Mouse (Mus musculus) limb, embryonic 13.5 days (tissue): ENCODE data around the gene Trpm8. TPM values are rescaled to one million over a fixed set of nuclear protein-coding genes. Genes with fewer than 3 reads are reported as not detected.

ENCODE experiments used
- ATAC-seq: fragments of 200-750 bp; cut with Nextera tagmentation; 2 replicates; pipeline ENCODE4 v1.8.0; 2017; ENCODE audit warnings: low read depth, moderate number of reproducible peaks, moderate TSS enrichment; ENCODE audit not compliant: low FRiP score
- H3K27ac ChIP-seq: fragments of 300-500 bp; sonication (generic); 2 replicates; pipeline ENCODE4 v1.5.1; 2015; ENCODE audit warnings: inconsistent platforms, mild to moderate bottlenecking, moderate library complexity
- H3K27me3 ChIP-seq: fragments of 300-500 bp; sonication (generic); 2 replicates; pipeline ENCODE4 v1.6.1; 2015; ENCODE audit warnings: mild to moderate bottlenecking, inconsistent platforms
- H3K36me3 ChIP-seq: fragments of 300-500 bp; sonication (generic); 2 replicates; pipeline ENCODE4 v1.6.1; 2015; ENCODE audit warnings: inconsistent platforms, mild to moderate bottlenecking, moderate library complexity
- H3K4me1 ChIP-seq: fragments of 300-500 bp; sonication (generic); 2 replicates; pipeline ENCODE4 v1.6.1; 2015; ENCODE audit warnings: inconsistent platforms
- H3K4me2 ChIP-seq: fragments of 300-500 bp; sonication (generic); replicated peaks from 2 replicates; pipeline ENCODE4 v1.6.1; 2015; ENCODE audit warnings: inconsistent platforms, mild to moderate bottlenecking, moderate library complexity
- H3K4me3 ChIP-seq: fragments of 300-500 bp; sonication (generic); 2 replicates; pipeline ENCODE4 v1.5.1; 2015; ENCODE audit warnings: moderate library complexity, mild to moderate bottlenecking, inconsistent platforms
- H3K9ac ChIP-seq: fragments of 300-500 bp; sonication (generic); 2 replicates; pipeline ENCODE4 v1.6.1; 2015; ENCODE audit warnings: mild to moderate bottlenecking, inconsistent platforms
- H3K9me3 ChIP-seq: fragments of 300-500 bp; sonication (generic); 2 replicates; pipeline ENCODE4 v1.6.1; 2016; ENCODE audit warnings: inconsistent platforms
- WGBS: fragments of 180-500 bp; shearing (Covaris S2); methylation state at CpG from one replicate; pipeline ENCODE4 v1.1.7; 2015; 5-methylcytosine and 5-hydroxymethylcytosine counted together
- polyA plus RNA-seq: library from polyadenylated mRNA; unstranded; fragments of >200 nt; fragmentation: Nextera tagmentation; extraction: Ambion mirVana; gene quantifications from 2 replicates; pipeline ENCODE4 v1.2.1, GENCODE M21; 2015

The Trpm8 gene
- polyA plus RNA-seq, 1 experiment from 2014 or later: not detected

DNA sequence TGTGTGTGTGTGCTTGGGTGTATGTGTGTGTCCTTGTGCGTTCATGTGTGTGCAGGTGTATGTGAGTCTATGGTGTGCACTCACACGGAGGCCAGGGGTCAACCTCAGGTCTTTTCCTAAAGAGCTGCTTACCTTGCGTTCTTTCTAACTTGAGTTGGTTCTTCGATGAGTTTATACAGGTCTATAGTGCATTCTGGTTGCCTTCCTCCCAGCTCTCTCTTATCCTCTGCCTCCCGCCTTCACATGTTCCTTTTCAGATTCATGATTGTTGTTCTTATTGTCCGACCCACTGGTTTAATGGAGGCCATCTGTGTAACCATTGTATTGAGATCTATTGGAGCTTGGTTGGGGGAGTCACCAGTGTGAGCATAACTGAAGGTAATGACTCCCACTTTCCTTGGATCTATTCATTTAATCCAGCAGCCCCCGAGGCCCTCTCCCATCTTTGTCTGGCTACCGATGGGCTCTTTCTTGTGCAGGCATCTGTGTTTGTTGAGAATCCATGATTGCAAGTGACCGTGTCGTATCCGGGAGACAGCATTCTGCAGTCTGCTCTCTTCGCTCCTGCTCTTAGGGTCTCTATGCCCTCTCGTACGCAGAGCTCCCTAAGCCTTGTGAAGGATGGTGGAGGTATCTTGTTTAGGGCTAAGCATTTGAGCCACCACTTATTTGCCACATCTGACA is 24.7 kb downstream of the Trpm8 start:
- no peaks in the 10 kb centered on the region for H3K27me3 ChIP-seq
- H3K36me3 ChIP-seq: no peaks in the 10 kb centered on the region
- no peak overlapping the region for H3K4me2 ChIP-seq
- ATAC-seq: no peak
- H3K9ac ChIP-seq: no peak overlapping the region
- no peak overlapping the region for H3K27ac ChIP-seq
- 67% methylated on average over 14 of the region's 14 CpGs for WGBS
- no peak overlapping the region for H3K4me3 ChIP-seq
- no peaks in the 10 kb centered on the region for H3K4me1 ChIP-seq
- H3K9me3 ChIP-seq: peaks cover 86% of the 10 kb centered on the region

DNA sequence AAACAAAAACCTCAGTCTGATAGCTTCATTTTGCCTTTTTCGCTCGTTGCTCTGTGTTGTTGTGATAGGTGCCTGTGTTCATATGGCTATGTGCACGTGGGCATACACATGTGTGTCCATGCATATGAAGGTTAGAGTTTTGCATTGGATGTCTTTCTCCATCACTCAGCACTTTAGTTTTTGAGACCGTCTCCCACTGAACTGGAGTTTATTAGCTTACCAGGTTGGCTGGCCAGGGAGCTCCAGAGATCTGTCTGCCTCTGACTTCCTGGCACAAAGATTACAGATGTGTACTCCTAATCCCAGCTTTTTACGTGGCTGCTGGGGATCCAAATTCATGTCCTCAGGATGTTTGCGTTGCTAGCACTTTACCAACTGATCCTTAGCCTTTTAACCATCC is 26.3 kb downstream of the Trpm8 start:
- H3K4me1 ChIP-seq: no peaks in the 10 kb centered on the region
- 63% methylated on average over 6 of the region's 6 CpGs for WGBS
- H3K27me3 ChIP-seq: no peaks in the 10 kb centered on the region
- no peak for ATAC-seq
- H3K4me3 ChIP-seq: no peak overlapping the region
- no peak overlapping the region for H3K9ac ChIP-seq
- H3K36me3 ChIP-seq: no peaks in the 10 kb centered on the region
- no peak overlapping the region for H3K27ac ChIP-seq
- no peak overlapping the region for H3K4me2 ChIP-seq
- H3K9me3 ChIP-seq: peaks cover 88% of the 10 kb centered on the region

DNA sequence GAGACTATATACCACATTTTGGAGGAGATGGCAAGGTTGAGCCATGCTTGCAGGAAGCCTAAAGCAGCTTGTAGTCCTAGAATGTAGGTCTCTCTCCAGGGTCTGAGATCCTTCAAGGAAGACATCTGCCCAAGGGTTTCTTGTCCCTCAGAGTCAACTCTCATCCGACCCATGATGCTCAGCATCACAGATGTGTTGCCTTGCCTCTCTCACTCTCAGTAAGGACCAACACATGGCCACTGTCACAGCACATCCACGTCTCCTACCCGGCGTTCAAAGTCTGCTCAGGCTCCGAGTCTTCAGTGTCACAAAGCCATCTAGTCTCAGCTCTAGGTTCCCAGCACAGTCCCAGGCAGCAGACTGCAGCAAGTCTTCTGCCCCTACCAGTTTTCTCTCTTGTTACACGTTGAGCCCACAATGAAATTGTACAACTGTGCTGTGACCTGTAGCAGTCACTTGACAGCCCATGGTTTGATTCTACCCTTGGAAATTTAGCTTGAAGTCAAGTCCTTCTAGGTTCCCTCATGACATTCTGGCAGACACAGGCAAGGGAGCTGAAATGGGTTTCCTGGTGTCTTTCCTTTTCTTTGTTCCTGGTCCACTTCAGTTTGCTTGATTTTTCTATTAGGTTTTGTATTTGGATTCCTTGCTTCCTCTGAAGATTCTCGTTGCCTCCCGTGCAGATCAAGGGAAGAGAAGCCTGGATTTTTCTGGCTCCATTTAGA is 27.0 kb downstream of the Trpm8 start:
- no peak overlapping the region for H3K9ac ChIP-seq
- H3K27ac ChIP-seq: no peak overlapping the region
- 60% methylated on average over 8 of the region's 8 CpGs for WGBS

DNA sequence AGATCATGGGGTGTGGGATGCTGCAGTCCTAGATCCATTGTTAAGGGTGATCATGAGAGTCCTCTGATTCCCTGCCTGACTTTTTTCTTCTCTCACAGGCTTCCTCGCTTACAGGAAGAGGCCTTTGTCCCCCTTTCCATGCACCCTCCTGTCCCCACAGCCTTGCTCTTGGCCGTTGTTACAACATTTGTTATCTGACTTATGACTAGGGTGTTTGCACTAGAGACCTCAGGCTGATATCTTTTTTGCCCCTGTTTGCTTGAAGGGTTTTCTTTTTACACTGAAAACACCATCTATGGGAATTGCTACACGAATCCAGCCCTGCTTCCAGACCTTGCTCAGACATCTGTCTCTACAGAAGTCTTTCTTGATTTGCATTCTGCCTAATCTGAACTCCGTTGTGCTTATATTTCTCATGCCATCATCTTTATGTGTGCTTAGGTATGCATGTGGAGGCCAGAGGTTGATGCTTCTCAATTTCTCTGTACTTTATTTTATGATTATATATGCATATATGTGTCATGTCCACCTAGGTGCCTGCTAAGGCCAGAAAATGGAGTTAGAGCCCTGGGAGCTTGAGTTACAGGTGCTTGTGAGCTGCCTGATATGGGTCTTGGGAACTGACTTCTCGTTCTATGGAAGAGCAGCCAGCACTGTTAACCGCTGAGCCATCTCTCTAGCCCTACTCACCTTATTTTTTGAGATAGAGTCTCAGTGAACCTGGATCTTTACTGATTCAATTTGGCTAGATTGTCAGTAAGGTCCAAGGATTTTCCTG is 27.7 kb downstream of the Trpm8 start:
- WGBS: 47% methylated on average over 6 of the region's 6 CpGs
- no peak for ATAC-seq
- H3K36me3 ChIP-seq: no peaks in the 10 kb centered on the region
- no peaks in the 10 kb centered on the region for H3K27me3 ChIP-seq
- peaks cover 87% of the 10 kb centered on the region for H3K9me3 ChIP-seq
- H3K9ac ChIP-seq: no peak overlapping the region
- H3K27ac ChIP-seq: no peak overlapping the region
- no peak overlapping the region for H3K4me2 ChIP-seq
- no peak overlapping the region for H3K4me3 ChIP-seq
- H3K4me1 ChIP-seq: no peaks in the 10 kb centered on the region

More for the DNA sequence above, 27.0 kb downstream of the Trpm8 start:
- no peaks in the 10 kb centered on the region for H3K4me1 ChIP-seq
- H3K4me2 ChIP-seq: no peak overlapping the region
- no peaks in the 10 kb centered on the region for H3K36me3 ChIP-seq
- H3K27me3 ChIP-seq: no peaks in the 10 kb centered on the region
- H3K4me3 ChIP-seq: no peak overlapping the region
- no peak for ATAC-seq
- H3K9me3 ChIP-seq: peaks cover 88% of the 10 kb centered on the region

DNA sequence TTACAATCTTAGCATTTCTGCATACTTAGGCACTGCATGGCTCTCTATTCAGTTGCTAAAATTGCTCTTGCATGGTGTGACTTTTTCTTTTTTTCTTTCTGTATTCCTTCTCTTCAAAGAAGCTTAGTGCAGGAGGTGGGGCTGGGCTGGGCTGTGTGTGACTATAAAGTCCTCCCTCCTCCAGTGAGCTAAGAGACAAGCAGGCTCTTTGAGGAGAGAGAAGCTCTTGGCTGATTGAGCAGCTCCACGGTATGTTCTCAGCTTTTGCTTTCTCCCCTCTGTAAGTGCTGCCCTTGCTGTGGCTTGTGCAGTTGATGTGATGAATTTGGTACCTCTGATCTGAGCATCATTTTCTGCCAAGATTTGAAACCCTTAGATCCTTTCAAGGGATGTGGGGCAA is 29.1 kb downstream of the Trpm8 start:
- H3K36me3 ChIP-seq: no peaks in the 10 kb centered on the region
- no peak overlapping the region for H3K4me2 ChIP-seq
- H3K27me3 ChIP-seq: no peaks in the 10 kb centered on the region
- H3K4me1 ChIP-seq: no peaks in the 10 kb centered on the region
- WGBS: 58% methylated on average over 1 of the region's 1 CpGs
- peaks cover 78% of the 10 kb centered on the region for H3K9me3 ChIP-seq
- ATAC-seq: no peak
- no peak overlapping the region for H3K4me3 ChIP-seq
- no peak overlapping the region for H3K27ac ChIP-seq
- H3K9ac ChIP-seq: no peak overlapping the region

DNA sequence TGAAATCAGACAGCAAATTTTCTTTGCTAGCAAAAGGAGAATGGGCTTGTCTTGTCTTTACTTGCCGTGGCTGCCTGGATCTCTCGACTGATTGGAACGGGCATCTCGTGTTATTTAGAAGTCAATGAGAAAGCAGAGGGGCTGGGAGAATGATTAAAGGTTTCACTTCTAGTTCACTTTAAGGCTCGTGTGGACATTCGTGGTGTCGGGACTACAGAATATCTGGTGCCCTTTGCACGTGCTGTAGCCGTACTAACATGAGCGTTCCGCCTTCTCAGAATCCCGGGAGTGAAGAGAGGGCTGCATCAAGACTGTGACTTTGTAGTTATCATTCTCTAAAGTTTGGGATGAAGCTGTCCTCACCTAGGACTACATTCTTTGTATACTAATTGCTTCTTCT is 29.7 kb downstream of the Trpm8 start:
- WGBS: 66% methylated on average over 12 of the region's 12 CpGs
- no peak overlapping the region for H3K27ac ChIP-seq
- H3K9ac ChIP-seq: no peak overlapping the region
- no peak for ATAC-seq
- no peak overlapping the region for H3K4me2 ChIP-seq
- peaks cover 72% of the 10 kb centered on the region for H3K9me3 ChIP-seq
- H3K4me3 ChIP-seq: no peak overlapping the region
- H3K27me3 ChIP-seq: no peaks in the 10 kb centered on the region
- no peaks in the 10 kb centered on the region for H3K36me3 ChIP-seq
- no peaks in the 10 kb centered on the region for H3K4me1 ChIP-seq

DNA sequence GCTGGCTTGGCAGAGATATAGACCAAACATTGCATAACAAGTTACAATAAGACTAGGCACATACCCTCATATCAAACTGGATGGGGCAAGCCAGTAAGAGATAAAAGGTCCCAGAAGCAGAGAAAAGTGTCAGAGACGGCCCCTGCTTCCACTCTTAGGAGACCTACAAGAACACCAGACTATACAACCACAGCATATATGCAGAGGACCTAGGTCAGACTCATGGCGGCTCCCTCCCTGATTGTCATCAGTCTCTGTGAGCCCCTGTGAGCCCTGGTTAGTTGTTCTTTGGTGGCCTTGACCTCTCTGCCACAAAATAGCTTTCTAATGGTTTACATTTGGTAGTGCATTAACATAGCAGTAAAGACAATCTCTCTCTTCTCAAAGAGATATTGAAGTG is 31.6 kb downstream of the Trpm8 start:
- 50% methylated on average over 2 of the region's 2 CpGs for WGBS
- H3K9me3 ChIP-seq: peaks cover 59% of the 10 kb centered on the region
- no peaks in the 10 kb centered on the region for H3K27me3 ChIP-seq
- H3K4me3 ChIP-seq: no peak overlapping the region
- no peak overlapping the region for H3K27ac ChIP-seq
- ATAC-seq: no peak
- H3K9ac ChIP-seq: no peak overlapping the region
- no peaks in the 10 kb centered on the region for H3K4me1 ChIP-seq
- H3K4me2 ChIP-seq: no peak overlapping the region
- H3K36me3 ChIP-seq: no peaks in the 10 kb centered on the region

DNA sequence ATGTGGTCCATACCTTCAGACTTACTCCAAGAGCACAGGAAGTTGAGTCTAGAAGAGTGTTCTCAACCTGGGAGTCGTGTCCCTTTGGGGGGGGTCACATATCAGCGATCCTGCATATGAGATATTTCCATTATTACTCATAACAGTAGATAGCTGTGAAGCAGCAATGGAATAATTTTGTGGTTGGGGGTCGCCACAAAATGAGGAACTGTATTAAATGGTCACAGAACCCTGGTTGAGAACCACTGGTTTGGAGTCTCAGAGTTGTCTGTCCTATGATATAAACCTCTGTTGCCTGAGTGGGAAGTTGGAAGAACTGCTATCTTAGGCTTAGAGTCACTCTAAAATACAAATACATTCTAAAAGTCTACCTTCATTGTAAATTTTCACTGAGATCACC is 32.4 kb downstream of the Trpm8 start:
- WGBS: 49% methylated on average over 3 of the region's 3 CpGs
- H3K27me3 ChIP-seq: no peaks in the 10 kb centered on the region
- no peaks in the 10 kb centered on the region for H3K4me1 ChIP-seq
- peaks cover 52% of the 10 kb centered on the region for H3K9me3 ChIP-seq
- no peaks in the 10 kb centered on the region for H3K36me3 ChIP-seq
- ATAC-seq: no peak
- no peak overlapping the region for H3K9ac ChIP-seq
- no peak overlapping the region for H3K4me2 ChIP-seq
- no peak overlapping the region for H3K4me3 ChIP-seq
- H3K27ac ChIP-seq: no peak overlapping the region

DNA sequence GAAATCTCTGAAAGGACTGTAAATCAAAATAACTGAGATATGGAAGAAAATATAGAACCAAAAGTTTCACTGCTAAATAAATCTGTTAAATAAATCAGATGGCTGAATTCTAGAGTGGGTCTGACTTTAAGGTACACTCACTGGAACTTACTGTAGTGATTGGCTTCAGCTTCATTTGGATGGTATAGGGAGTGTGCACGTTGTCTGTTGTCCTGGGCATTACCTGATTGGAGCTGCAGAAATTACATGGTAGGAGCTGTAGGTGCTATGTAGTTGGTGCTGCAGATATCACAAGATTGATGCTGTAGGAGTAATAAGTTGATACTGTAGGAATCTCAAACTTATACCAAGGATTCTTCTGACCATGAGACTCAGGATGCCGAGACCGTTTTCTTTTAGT is 32.9 kb downstream of the Trpm8 start:
- Histone ChIP-seq H3K4me2 (no peak overlapping the region), H3K27me3 (no peaks in the 10 kb centered on the region), H3K9ac (no peak overlapping the region), H3K27ac (no peak overlapping the region), H3K36me3 (no peaks in the 10 kb centered on the region), H3K9me3 (peaks cover 48% of the 10 kb centered on the region), H3K4me1 (no peaks in the 10 kb centered on the region), H3K4me3 (no peak overlapping the region)
- no peak for ATAC-seq
- WGBS: 66% methylated on average over 3 of the region's 3 CpGs

DNA sequence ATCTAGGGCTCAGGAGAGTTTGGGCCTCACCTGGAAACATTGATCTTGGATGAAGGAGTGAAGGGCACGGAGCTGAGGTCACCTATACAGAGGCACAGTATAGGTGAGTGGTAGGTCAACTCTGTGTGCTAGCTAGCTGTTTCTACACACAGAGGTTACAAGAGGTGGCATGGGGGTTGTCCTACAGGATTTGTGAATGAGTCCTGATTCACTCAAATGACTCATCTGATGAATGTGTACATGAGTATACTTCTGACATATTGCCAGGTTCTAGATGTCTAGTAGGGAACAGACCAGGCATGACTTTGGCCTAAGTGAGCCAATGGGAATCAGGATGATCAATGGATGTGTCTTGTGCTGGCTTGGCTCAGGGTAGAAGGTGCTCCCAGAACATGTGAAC is 39.8 kb downstream of the Trpm8 start:
- Histone ChIP-seq H3K9me3 (no peaks in the 10 kb centered on the region), H3K4me1 (no peaks in the 10 kb centered on the region), H3K4me3 (no peak overlapping the region), H3K27ac (no peak overlapping the region), H3K36me3 (no peaks in the 10 kb centered on the region), H3K9ac (no peak overlapping the region), H3K27me3 (no peaks in the 10 kb centered on the region), H3K4me2 (no peak overlapping the region)
- 86% methylated on average over 1 of the region's 1 CpGs for WGBS
- no peak for ATAC-seq

DNA sequence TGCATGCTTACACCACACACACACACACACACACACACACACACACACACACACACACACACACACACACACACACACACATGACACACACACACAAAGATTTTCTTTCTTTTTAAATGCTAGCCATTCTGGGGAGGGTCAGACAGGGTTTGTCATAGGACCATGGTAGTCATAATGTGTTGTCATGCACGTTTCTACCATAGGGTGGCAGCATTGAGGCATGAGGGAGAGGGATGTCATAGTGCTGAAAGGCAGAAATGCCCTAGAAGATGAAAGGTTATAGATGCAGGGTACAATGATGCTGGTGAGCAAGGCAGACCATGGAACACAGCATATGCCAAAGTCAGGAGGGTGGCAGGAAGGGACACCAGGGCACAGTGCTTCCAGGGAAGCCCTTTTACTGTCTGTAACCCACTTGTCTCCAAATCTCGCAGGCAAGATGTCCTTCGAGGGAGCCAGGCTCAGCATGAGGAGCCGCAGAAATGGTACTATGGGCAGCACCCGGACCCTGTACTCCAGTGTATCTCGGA is 41.1 kb downstream of the Trpm8 start:
- Histone ChIP-seq H3K4me3 (no peak overlapping the region), H3K9me3 (no peaks in the 10 kb centered on the region), H3K4me1 (no peaks in the 10 kb centered on the region), H3K27ac (no peak overlapping the region), H3K9ac (no peak overlapping the region), H3K4me2 (no peak overlapping the region), H3K36me3 (no peaks in the 10 kb centered on the region), H3K27me3 (no peaks in the 10 kb centered on the region)
- ATAC-seq: no peak
- 71% methylated on average over 6 of the region's 6 CpGs for WGBS

DNA sequence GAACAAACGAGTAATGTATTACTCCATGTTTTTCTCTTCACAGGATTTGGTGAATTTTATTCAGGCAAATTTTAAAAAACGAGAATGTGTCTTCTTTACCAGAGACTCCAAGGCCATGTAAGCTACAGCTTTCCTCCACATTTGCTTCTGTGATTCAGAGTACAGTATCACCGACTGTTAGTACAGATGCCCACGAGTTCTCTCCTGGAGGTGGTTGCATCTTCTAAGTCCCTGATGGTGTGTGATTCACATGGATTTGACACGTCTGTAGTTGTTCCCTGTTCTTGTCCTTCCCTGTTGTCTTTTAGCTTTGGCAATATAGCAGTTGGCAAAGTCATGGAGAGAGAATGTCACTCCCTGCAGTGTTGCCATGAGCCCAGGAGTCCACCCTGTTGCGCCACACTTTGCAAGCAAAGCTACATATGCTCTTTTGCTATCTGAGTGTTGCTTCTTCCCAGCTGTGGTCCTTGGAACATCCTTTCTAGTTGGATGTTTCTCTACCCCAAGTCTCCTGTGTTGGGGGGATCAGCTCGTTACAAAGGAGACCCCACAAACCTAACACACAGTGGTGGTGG is 43.4 kb downstream of the Trpm8 start:
- H3K4me1 ChIP-seq: no peaks in the 10 kb centered on the region
- no peak overlapping the region for H3K27ac ChIP-seq
- no peak for ATAC-seq
- no peak overlapping the region for H3K4me2 ChIP-seq
- no peaks in the 10 kb centered on the region for H3K36me3 ChIP-seq
- H3K4me3 ChIP-seq: no peak overlapping the region
- H3K9me3 ChIP-seq: no peaks in the 10 kb centered on the region
- no peaks in the 10 kb centered on the region for H3K27me3 ChIP-seq
- WGBS: 71% methylated on average over 7 of the region's 7 CpGs
- no peak overlapping the region for H3K9ac ChIP-seq
